Mouse (Mus musculus) neural tube, embryonic 11.5 days (tissue): ENCODE data around the gene Olfr1205. TPM values are rescaled to one million over a fixed set of nuclear protein-coding genes. Genes with fewer than 3 reads are reported as not detected.

Source experiments
- ATAC-seq: fragments of 200-750 bp; cut with Nextera tagmentation; 2 replicates; pipeline ENCODE4 v1.8.0; 2017; ENCODE audit warnings: moderate number of reproducible peaks, mild to moderate bottlenecking, moderate TSS enrichment, moderate library complexity; ENCODE audit not compliant: insufficient read depth, low FRiP score, low TSS enrichment
- DNase-seq: peaks from one replicate; pipeline ENCODE4 v3.0.0-alpha.2; 2015; ENCODE audit warnings: low spot score
- H3K27ac ChIP-seq: fragments of 300-500 bp; sonication (generic); 2 replicates; pipeline ENCODE4 v1.5.1; 2014; ENCODE audit warnings: low read depth, mild to moderate bottlenecking, low read length
- H3K27me3 ChIP-seq: fragments of 300-500 bp; sonication (generic); 2 replicates; pipeline ENCODE4 v1.6.1; 2014; ENCODE audit warnings: mild to moderate bottlenecking, low read length, mixed read lengths; ENCODE audit not compliant: control insufficient read depth, insufficient read depth
- H3K36me3 ChIP-seq: fragments of 300-500 bp; sonication (generic); 2 replicates; pipeline ENCODE4 v1.6.1; 2014; ENCODE audit warnings: mild to moderate bottlenecking, low read length, moderate library complexity, mixed read lengths; ENCODE audit not compliant: control insufficient read depth, insufficient read depth
- H3K4me1 ChIP-seq: fragments of 300-500 bp; sonication (generic); 2 replicates; pipeline ENCODE4 v1.6.1; 2014; ENCODE audit warnings: low read length, mixed read lengths; ENCODE audit not compliant: control insufficient read depth, insufficient read depth
- H3K4me2 ChIP-seq: fragments of 300-500 bp; sonication (generic); 2 replicates; pipeline ENCODE4 v1.6.1; 2014; ENCODE audit warnings: low read depth, mild to moderate bottlenecking, moderate library complexity
- H3K4me3 ChIP-seq: fragments of 300-500 bp; sonication (generic); 2 replicates; pipeline ENCODE4 v1.5.1; 2014; ENCODE audit warnings: low read depth, low read length
- H3K9ac ChIP-seq: fragments of 300-500 bp; sonication (generic); 2 replicates; pipeline ENCODE4 v1.6.1; 2014; ENCODE audit warnings: mild to moderate bottlenecking, low read length
- H3K9me3 ChIP-seq: fragments of 300-500 bp; sonication (generic); 2 replicates; pipeline ENCODE4 v1.6.1; 2016; ENCODE audit warnings: low read length; ENCODE audit not compliant: control insufficient read depth
- WGBS: fragments of 180-500 bp; shearing (Covaris S2); extraction: QIAGEN DNeasy Blood & Tissue Kit; methylation state at CpG from one replicate; pipeline ENCODE4 v1.1.7; 2014; 5-methylcytosine and 5-hydroxymethylcytosine counted together
- polyA plus RNA-seq: library from polyadenylated mRNA; unstranded; fragments of >200 nt; fragmentation: Nextera tagmentation; extraction: Ambion mirVana; gene quantifications from 2 replicates; pipeline ENCODE4 v1.2.1, GENCODE M21; 2014

Gene Olfr1205
- not detected in 2 replicates for polyA plus RNA-seq

GRCm38 (mm10) chr2:88829437-88829836 lies at the start of gene Olfr1205:
TSS of gene Olfr1205 (plus strand) at chr2:88829737.
- DNase-seq, result no peak
- ATAC-seq, result no peak
- Histone ChIP-seq H3K4me1 (no peaks in the 10 kb centered on the region), H3K9ac (no peak within 1 kb of the TSS), H3K27me3 (no peaks in the 10 kb centered on the region), H3K27ac (no peak within 1 kb of the TSS), H3K36me3 (no peaks in the 10 kb centered on the region), H3K9me3 (no peaks in the 10 kb centered on the region), H3K4me3 (no peak within 1 kb of the TSS), H3K4me2 (no peak within 1 kb of the TSS)
- WGBS, result 93% methylated on average over 2 of the region's 2 CpGs

- H3K9me3 ChIP-seq, result no peaks in the 10 kb centered on the region
- H3K4me3 ChIP-seq, result no peak within 1 kb of the TSS
- H3K4me2 ChIP-seq, result no peak within 1 kb of the TSS
- H3K27ac ChIP-seq, result no peak within 1 kb of the TSS
- no peaks in the 10 kb centered on the region for H3K4me1 ChIP-seq
- DNase-seq (no peak), ATAC-seq (no peak)
- H3K36me3 ChIP-seq, result no peaks in the 10 kb centered on the region
- H3K27me3 ChIP-seq, result no peaks in the 10 kb centered on the region
- WGBS, result 89% methylated on average over 6 of the region's 6 CpGs
- no peak within 1 kb of the TSS for H3K9ac ChIP-seq
Measured at GRCm38 (mm10) chr2:88792736-88793135, 36.8 kb upstream of the Olfr1205 start, which contains the start of gene Olfr1201. TSS of gene Olfr1201 (plus strand) at chr2:88793036.

GRCm38 (mm10) chr2:88814196-88814595 lies 15.3 kb upstream of the Olfr1205 start, which contains the start of gene Olfr1202:
TSS of gene Olfr1202 (plus strand) at chr2:88814496.
- Histone ChIP-seq H3K9ac (no peak within 1 kb of the TSS), H3K4me3 (no peak within 1 kb of the TSS), H3K4me1 (no peaks in the 10 kb centered on the region), H3K27ac (no peak within 1 kb of the TSS), H3K9me3 (no peaks in the 10 kb centered on the region), H3K27me3 (no peaks in the 10 kb centered on the region), H3K36me3 (no peaks in the 10 kb centered on the region), H3K4me2 (no peak within 1 kb of the TSS)
- ATAC-seq, result no peak
- 88% methylated on average over 1 of the region's 1 CpGs for WGBS
- no peak for DNase-seq

DNA sequence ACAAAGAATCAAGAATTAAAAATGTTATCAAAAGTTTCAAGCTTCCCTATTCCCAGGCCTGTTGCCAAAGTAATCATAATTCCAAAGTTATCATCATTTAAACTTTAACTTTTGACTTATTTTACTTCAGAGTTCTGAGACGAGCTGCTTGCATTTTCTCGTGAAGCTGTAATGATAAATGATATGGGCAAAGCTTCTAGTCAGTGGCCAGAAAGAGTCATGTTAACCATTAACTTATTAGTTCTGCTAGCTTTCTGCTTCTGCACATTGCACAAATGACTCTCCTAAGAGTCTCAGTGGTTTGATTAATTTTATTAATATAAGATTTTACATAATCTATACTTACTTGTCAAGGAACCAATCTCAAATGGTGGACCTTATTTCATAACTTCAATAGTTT lies 8.9 kb downstream of the Olfr1205 start:
- no peak overlapping the region for H3K27ac ChIP-seq
- DNase-seq (no peak), ATAC-seq (no peak)
- no peak overlapping the region for H3K4me2 ChIP-seq
- no peaks in the 10 kb centered on the region for H3K27me3 ChIP-seq
- no peaks in the 10 kb centered on the region for H3K9me3 ChIP-seq
- H3K36me3 ChIP-seq, result no peaks in the 10 kb centered on the region
- 91% methylated on average over 2 of the region's 2 CpGs for WGBS
- no peaks in the 10 kb centered on the region for H3K4me1 ChIP-seq
- no peak overlapping the region for H3K9ac ChIP-seq
- no peak overlapping the region for H3K4me3 ChIP-seq

DNA sequence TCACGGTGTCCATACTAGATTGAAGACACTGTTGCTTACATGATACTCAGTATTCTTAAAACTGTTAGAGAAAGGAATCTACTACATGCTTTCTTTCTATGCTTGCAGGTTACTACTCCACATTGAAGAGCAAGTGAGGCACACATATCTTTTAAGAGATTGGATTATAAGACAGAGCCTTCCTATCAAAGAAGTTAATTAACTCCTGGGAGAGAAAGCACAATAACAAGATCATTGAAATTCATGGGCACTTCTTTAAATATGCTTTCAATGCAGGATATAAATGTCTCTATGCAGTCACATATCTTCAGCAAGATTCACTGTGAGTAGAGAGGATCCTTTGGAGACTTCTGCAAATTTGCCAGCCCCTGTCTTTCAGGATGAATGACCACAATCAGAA lies 19.5 kb downstream of the Olfr1205 start, which contains the start of gene Olfr1204:
Gene Olfr1204 (plus strand): TSS at position 301 of the 400 bp plus-strand sequence.
- no peak within 1 kb of the TSS for H3K9ac ChIP-seq
- H3K4me2 ChIP-seq, result no peak within 1 kb of the TSS
- no peak within 1 kb of the TSS for H3K4me3 ChIP-seq
- DNase-seq (no peak), ATAC-seq (no peak)
- 95% methylated on average over 1 of the region's 1 CpGs for WGBS
- no peak within 1 kb of the TSS for H3K27ac ChIP-seq
- no peaks in the 10 kb centered on the region for H3K9me3 ChIP-seq
- H3K4me1 ChIP-seq, result no peaks in the 10 kb centered on the region
- no peaks in the 10 kb centered on the region for H3K27me3 ChIP-seq
- H3K36me3 ChIP-seq, result no peaks in the 10 kb centered on the region

DNA sequence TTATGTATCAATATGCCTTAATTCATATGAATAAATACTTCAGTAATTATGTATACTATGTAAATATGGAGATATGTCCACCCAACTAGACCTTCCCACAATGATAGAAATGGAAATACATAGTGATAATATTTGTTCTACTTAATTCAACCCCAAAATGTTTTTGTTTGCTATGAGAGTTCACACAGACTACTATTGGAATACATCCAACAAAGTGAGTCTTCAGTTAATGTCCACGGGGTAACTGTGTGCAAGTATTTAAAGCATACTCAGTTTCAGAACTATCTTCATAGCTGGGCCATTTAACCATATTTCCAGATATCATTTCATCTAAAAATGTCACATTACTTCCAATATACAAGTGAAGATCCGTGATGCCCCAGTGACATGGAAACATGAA lies 33.4 kb downstream of the Olfr1205 start, which contains the start of gene Olfr1206:
Gene Olfr1206 (plus strand): TSS at position 301 of the 400 bp plus-strand sequence.
- no peaks in the 10 kb centered on the region for H3K4me1 ChIP-seq
- H3K4me2 ChIP-seq, result no peak within 1 kb of the TSS
- H3K9ac ChIP-seq, result no peak within 1 kb of the TSS
- H3K36me3 ChIP-seq, result no peaks in the 10 kb centered on the region
- DNase-seq (no peak), ATAC-seq (no peak)
- no peaks in the 10 kb centered on the region for H3K9me3 ChIP-seq
- H3K27ac ChIP-seq, result no peak within 1 kb of the TSS
- WGBS, result 80% methylated on average over 2 of the region's 2 CpGs
- H3K4me3 ChIP-seq, result no peak within 1 kb of the TSS
- no peaks in the 10 kb centered on the region for H3K27me3 ChIP-seq

Other genes with a start within 250 kb of the Olfr1205 start
- gene Olfr1189, start 243.3 kb upstream of the Olfr1205 start, polyA plus RNA-seq, result not detected in 2 replicates
- gene Olfr1191-ps1, start 189.2 kb upstream of the Olfr1205 start, polyA plus RNA-seq, result not detected in 2 replicates
- gene Olfr1192-ps1, start 181.2 kb upstream of the Olfr1205 start, polyA plus RNA-seq, result not detected in 2 replicates
- not detected in 2 replicates for gene Olfr1193, start 154.1 kb upstream of the Olfr1205 start, polyA plus RNA-seq
- gene Olfr1195, start 140.6 kb upstream of the Olfr1205 start, polyA plus RNA-seq, result not detected in 2 replicates
- not detected in 2 replicates for gene Olfr1196, start 125.1 kb upstream of the Olfr1205 start, polyA plus RNA-seq
- gene Olfr1197, start 97.4 kb upstream of the Olfr1205 start, polyA plus RNA-seq, result not detected in 2 replicates
- gene Olfr1198, start 78.4 kb upstream of the Olfr1205 start, polyA plus RNA-seq, result not detected in 2 replicates
- not detected in 2 replicates for gene Olfr1199, start 69.3 kb upstream of the Olfr1205 start, polyA plus RNA-seq
- gene Olfr1200, start 59.2 kb upstream of the Olfr1205 start, polyA plus RNA-seq, result not detected in 2 replicates
- not detected in 2 replicates for gene Olfr1201, start 36.7 kb upstream of the Olfr1205 start, polyA plus RNA-seq
- gene Olfr1202, start 15.2 kb upstream of the Olfr1205 start, polyA plus RNA-seq, result not detected in 2 replicates
- not detected in 2 replicates for gene Olfr1204, start 19.6 kb downstream of the Olfr1205 start, polyA plus RNA-seq
- gene Olfr1206, start 33.5 kb downstream of the Olfr1205 start, polyA plus RNA-seq, result not detected in 2 replicates
- gene Olfr1208, start 72.6 kb downstream of the Olfr1205 start, polyA plus RNA-seq, result not detected in 2 replicates
- not detected in 2 replicates for gene Olfr1209, start 85.4 kb downstream of the Olfr1205 start, polyA plus RNA-seq
- gene Olfr1211, start 108.4 kb downstream of the Olfr1205 start, polyA plus RNA-seq, result not detected in 2 replicates
- gene Olfr1212, start 124.2 kb downstream of the Olfr1205 start, polyA plus RNA-seq, result not detected in 2 replicates
- gene Gm13762, start 150.5 kb downstream of the Olfr1205 start, polyA plus RNA-seq, result not detected in 2 replicates
- not detected in 2 replicates for gene Olfr1214, start 162.9 kb downstream of the Olfr1205 start, polyA plus RNA-seq
- gene Olfr1215, start 177.2 kb downstream of the Olfr1205 start, polyA plus RNA-seq, result not detected in 2 replicates
- not detected in 2 replicates for gene Olfr1216, start 188.6 kb downstream of the Olfr1205 start, polyA plus RNA-seq
- gene Olfr1217, start 202.3 kb downstream of the Olfr1205 start, polyA plus RNA-seq, result not detected in 2 replicates
- not detected in 2 replicates for gene Olfr1218, start 231.4 kb downstream of the Olfr1205 start, polyA plus RNA-seq